Mouse (Mus musculus) bone marrow, adult 2 months (tissue): ENCODE measurements around the gene Pdxdc1. TPM values are rescaled to one million over a fixed set of nuclear protein-coding genes. Genes with fewer than 3 reads are reported as not detected.

ENCODE experiments used
- H3K27ac ChIP-seq: fragments of 200-500 bp; 2 replicates; pipeline ENCODE4 v1.5.1; 2012; ENCODE audit warnings: low read depth, mild to moderate bottlenecking, control low read depth, inconsistent platforms, low read length; ENCODE audit not compliant: control insufficient read depth, poor library complexity, insufficient read depth
- H3K4me1 ChIP-seq: fragments of 200-500 bp; 2 replicates; pipeline ENCODE4 v1.6.1; 2011; ENCODE audit warnings: low read length; ENCODE audit not compliant: control insufficient read depth, insufficient read depth
- H3K4me3 ChIP-seq: fragments of 200-500 bp; replicated peaks from 2 replicates; pipeline ENCODE3; 2011; ENCODE audit warnings: mild to moderate bottlenecking, low read depth, low read length, control low read depth; ENCODE audit not compliant: control insufficient read depth
- CTCF ChIP-seq: fragments of 200-500 bp; IDR thresholded peaks from 2 replicates; pipeline ENCODE4 v1.5.1; 2011; ENCODE audit warnings: low read length, control low read depth; ENCODE audit not compliant: control insufficient read depth, insufficient read depth
- POLR2A ChIP-seq: fragments of 200-500 bp; IDR thresholded peaks from 2 replicates; pipeline ENCODE4 v1.6.1; 2011; ENCODE audit warnings: low read depth, mild to moderate bottlenecking, control low read depth, low read length, borderline replicate concordance; ENCODE audit not compliant: control insufficient read depth
- WGBS: fragments of 180-500 bp; shearing (Covaris S2); methylation state at CpG from one replicate; pipeline ENCODE4 v1.1.7; 2018; 5-methylcytosine and 5-hydroxymethylcytosine counted together
- polyA plus RNA-seq: library from polyadenylated mRNA; stranded (reverse); fragments of >200 nt; gene quantifications from 2 replicates; pipeline ENCODE4 v1.2.4, GENCODE M21; 2011; ENCODE audit warnings: low replicate concordance; ENCODE audit not compliant: missing spikeins, insufficient read depth, insufficient read length

The Pdxdc1 gene
- 34.1 and 70.8 TPM in 2 replicates for polyA plus RNA-seq

- Histone ChIP-seq H3K4me3 (peak within 1 kb of the TSS; percentile 79), H3K4me1 (no peaks in the 10 kb centered on the region; the same call in 1 of the 2 replicates), H3K27ac (peak within 1 kb of the TSS; percentile 73)
- WGBS: under 1% methylated on average over 57 of the region's 57 CpGs
- peak; percentile 46; the same call in 1 of the 2 replicates for TF ChIP-seq POLR2A
- no peak for TF ChIP-seq CTCF
Observed at GRCm38 (mm10) chr16:13902888-13903483, at the start of gene Pdxdc1, which contains the start of gene Mpv17l. TSS of gene Pdxdc1 (minus strand) at chr16:13903131. TSS of gene Mpv17l (plus strand) at chr16:13903161.

DNA sequence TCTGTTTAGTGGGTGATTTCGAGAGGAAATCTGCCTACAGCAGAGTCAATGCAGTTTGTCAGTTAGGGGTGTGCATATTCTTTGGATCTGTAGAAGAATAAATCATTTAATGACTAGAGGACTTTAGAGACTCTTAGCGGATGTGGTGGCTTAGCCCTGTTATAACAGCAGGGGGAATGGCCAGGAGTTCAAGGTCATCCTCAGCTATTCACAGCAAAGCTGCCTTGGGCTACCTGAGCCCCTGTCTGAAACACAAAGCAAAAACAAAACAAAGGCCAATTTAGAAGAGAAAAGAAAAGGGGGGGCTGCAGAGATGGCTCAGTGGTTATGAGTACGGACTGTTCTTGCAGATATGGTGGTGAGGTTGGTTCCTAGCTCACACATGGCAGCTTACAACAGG lies 48.3 kb upstream of the Pdxdc1 start:
- Histone ChIP-seq H3K4me3 (no peak overlapping the region), H3K27ac (no peak overlapping the region), H3K4me1 (no peaks in the 10 kb centered on the region)
- TF ChIP-seq POLR2A: no peak
- TF ChIP-seq CTCF: no peak
- WGBS: 80% methylated on average over 3 of the region's 3 CpGs

DNA sequence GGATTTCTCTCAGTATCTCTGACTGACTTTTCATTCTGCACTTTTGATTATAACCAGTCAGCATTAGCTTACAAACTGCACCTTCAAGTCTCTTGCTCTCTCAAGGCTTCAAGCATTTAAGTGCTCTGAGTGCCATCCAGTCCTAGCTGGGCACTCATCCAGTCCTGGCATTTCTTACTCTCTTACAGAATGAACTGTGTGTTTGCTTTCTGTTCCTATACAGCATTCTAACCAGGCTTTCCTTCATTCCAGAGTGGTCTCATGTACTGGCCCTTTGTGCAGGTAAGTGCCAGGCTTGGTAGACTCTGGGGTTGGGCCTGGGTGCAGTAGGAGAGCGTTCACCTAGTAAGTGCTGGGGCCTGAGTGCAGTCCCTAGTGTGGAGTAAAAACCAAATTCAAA lies 43.4 kb upstream of the Pdxdc1 start:
- 88% methylated on average over 1 of the region's 1 CpGs for WGBS
- H3K27ac ChIP-seq: no peak overlapping the region
- TF ChIP-seq POLR2A (no peak), CTCF (no peak)
- H3K4me3 ChIP-seq: no peak overlapping the region
- H3K4me1 ChIP-seq: peaks cover 2% of the 10 kb centered on the region; the same call in 1 of the 2 replicates

DNA sequence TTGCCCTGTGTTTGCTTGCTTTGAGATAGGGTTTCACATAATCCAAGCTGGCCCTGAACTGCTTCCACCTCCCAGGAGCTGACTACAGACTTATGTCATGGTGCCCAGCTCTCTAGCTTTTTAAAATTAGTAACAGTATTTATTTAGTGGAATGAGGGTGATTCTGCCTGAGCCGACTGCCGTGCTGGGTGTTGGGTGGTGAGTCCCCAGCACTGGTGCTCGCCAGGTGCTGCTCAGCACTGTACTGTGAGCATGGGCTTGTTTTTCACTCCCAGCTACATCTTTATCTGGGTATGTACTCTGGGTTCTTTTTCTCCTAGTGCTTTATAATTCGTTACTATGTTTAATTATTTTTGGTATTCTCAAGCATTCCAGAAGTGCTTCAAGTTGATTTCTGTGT lies 42.2 kb upstream of the Pdxdc1 start:
- H3K4me3 ChIP-seq: no peak overlapping the region
- WGBS: 70% methylated on average over 4 of the region's 4 CpGs
- H3K4me1 ChIP-seq: peaks cover 2% of the 10 kb centered on the region; the same call in 1 of the 2 replicates
- TF ChIP-seq POLR2A (no peak), CTCF (no peak)
- H3K27ac ChIP-seq: no peak overlapping the region

- WGBS: 72% methylated on average over 5 of the region's 5 CpGs
- peaks cover 2% of the 10 kb centered on the region; the same call in 1 of the 2 replicates for H3K4me1 ChIP-seq
- H3K27ac ChIP-seq: no peak overlapping the region
- TF ChIP-seq CTCF: no peak
- no peak for TF ChIP-seq POLR2A
- H3K4me3 ChIP-seq: no peak overlapping the region
Observed at GRCm38 (mm10) chr16:13944752-13945151, 41.8 kb upstream of the Pdxdc1 start.

DNA sequence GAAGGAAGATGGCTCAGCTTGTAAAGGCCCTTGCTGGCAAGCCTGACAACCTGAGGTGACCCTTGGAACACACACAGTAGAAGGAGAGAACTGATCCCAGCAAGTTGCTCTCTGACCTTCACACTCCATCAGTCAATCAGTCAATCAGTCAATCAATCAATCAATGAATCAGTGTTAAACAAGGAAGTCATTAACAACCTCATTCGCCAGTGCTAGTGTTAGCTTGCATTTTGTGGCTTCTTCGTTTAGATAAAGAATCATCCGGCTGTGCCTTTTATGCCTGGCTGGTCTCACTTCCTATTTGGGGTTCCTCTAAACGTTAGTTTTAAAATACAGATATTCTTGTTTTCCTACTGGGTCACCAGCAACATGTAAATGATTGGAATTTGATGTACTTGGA lies 41.2 kb upstream of the Pdxdc1 start:
- Histone ChIP-seq H3K4me1 (peaks cover 2% of the 10 kb centered on the region; the same call in 1 of the 2 replicates), H3K4me3 (no peak overlapping the region), H3K27ac (no peak overlapping the region)
- WGBS: 6% methylated on average over 4 of the region's 4 CpGs
- no peak for TF ChIP-seq CTCF
- no peak for TF ChIP-seq POLR2A

GRCm38 (mm10) chr16:13940847-13941395 lies 38.0 kb upstream of the Pdxdc1 start:
- peaks cover 2% of the 10 kb centered on the region; the same call in 1 of the 2 replicates for H3K4me1 ChIP-seq
- no peak for TF ChIP-seq POLR2A
- no peak for TF ChIP-seq CTCF
- H3K4me3 ChIP-seq: no peak overlapping the region
- WGBS: 4% methylated on average over 34 of the region's 34 CpGs
- H3K27ac ChIP-seq: no peak overlapping the region

DNA sequence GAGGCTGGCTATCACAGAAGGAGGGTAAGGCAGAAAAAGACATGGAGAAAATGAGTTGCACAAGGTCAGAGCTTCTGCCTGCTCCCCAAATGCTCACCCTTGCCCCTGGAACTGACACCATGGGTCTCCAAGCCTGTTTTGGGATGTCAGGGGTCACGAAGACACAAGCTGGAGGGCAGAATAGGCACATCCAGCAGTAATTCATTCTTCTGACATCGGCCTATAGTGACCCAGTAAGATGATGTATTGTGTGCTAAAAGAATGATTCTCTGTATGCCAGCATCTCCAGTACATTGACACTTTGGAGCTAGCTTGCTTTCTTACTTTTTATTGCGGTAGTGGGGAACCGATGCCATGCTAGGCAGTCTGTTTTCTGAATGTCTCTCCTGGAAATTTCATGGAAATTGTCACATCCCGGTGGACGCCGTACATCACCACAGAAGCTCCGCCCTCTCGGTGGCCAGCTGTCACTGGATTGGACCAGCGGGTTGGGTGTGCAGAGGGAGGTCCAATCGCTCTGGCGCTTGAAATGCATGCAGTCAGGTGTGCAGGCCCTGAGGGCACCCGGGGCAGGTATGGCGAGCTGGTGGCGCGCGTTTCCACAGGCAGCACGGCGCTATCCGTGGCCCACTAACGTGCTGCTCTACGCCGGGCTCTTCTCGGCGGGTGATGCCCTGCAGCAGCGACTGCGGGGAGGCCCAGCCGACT lies 37.4 kb upstream of the Pdxdc1 start:
- Histone ChIP-seq H3K4me1 (peaks cover 2% of the 10 kb centered on the region; the same call in 1 of the 2 replicates), H3K4me3 (no peak overlapping the region), H3K27ac (no peak overlapping the region)
- 12% methylated on average over 28 of the region's 28 CpGs for WGBS
- TF ChIP-seq POLR2A (no peak), CTCF (no peak)
